Mouse (Mus musculus) MEL (cell line): Measurements from ENCODE around the gene Gpr142. TPM values are rescaled to one million over a fixed set of nuclear protein-coding genes. Genes with fewer than 3 reads are reported as not detected.

Source experiments
- DNase-seq: peaks from one replicate; pipeline ENCODE4 v3.0.0; 2011; ENCODE audit warnings: low read depth, low spot score
- H3K27ac ChIP-seq: 2 replicates; pipeline ENCODE4 v1.5.1; 2012; ENCODE audit warnings: low read depth, mild to moderate bottlenecking, control low read depth, low read length, moderate library complexity; ENCODE audit not compliant: control insufficient read depth
- H3K27me3 ChIP-seq, 2 experiments: fragments of 150-350 bp in 1 of 2; sonication (generic) in 1 of 2; 2 replicates each; pipeline ENCODE4 v1.6.1; 2012; ENCODE audit warnings: low read length in 2 of 2, mild to moderate bottlenecking in 2 of 2, improper control_type of control experiment in 1 of 2, moderate library complexity in 1 of 2; ENCODE audit not compliant: insufficient read depth in 2 of 2, control insufficient read depth in 1 of 2
- H3K36me3 ChIP-seq, 2 experiments: 2 replicates each; pipeline ENCODE4 v1.6.1; 2012 to 2014; ENCODE audit warnings: low read length in 2 of 2, improper control_type of control experiment in 1 of 2, inconsistent platforms in 1 of 2, mild to moderate bottlenecking in 1 of 2; ENCODE audit not compliant: insufficient read depth in 2 of 2, control insufficient read depth in 1 of 2
- H3K4me1 ChIP-seq, 2 experiments: fragments of 150-350 bp in 1 of 2; sonication (generic) in 1 of 2; 2 replicates each; pipeline ENCODE4 v1.6.1; 2012; ENCODE audit warnings: low read length in 2 of 2, improper control_type of control experiment in 1 of 2, mild to moderate bottlenecking in 1 of 2; ENCODE audit not compliant: insufficient read depth in 2 of 2, control insufficient read depth in 1 of 2
- H3K4me3 ChIP-seq, 2 experiments: fragments of 150-350 bp in 1 of 2; sonication (generic) in 1 of 2; 2 replicates each; pipeline ENCODE4 v1.5.1; 2012; ENCODE audit warnings: low read depth in 2 of 2, low read length in 2 of 2, mild to moderate bottlenecking in 2 of 2, moderate library complexity in 2 of 2, control low read depth in 1 of 2, improper control_type of control experiment in 1 of 2; ENCODE audit not compliant: control insufficient read depth in 1 of 2, insufficient read depth in 1 of 2
- H3K79me2 ChIP-seq: 2 replicates; pipeline ENCODE4 v1.6.1; 2012; ENCODE audit warnings: mild to moderate bottlenecking, low read length, moderate library complexity; ENCODE audit not compliant: control insufficient read depth, poor library complexity, insufficient read depth
- H3K9ac ChIP-seq: 2 replicates; pipeline ENCODE4 v1.6.1; 2012; ENCODE audit warnings: low read depth, mild to moderate bottlenecking, control low read depth, low read length, moderate library complexity; ENCODE audit not compliant: control insufficient read depth, poor library complexity, severe bottlenecking
- H3K9me3 ChIP-seq: fragments of 150-350 bp; sonication (generic); replicated peaks from 2 replicates; pipeline ENCODE4 v1.6.1; 2012; ENCODE audit warnings: mild to moderate bottlenecking, low read length, improper control_type of control experiment, moderate library complexity; ENCODE audit not compliant: insufficient read depth
- CHD1 ChIP-seq: IDR thresholded peaks from 2 replicates; pipeline ENCODE4 v1.6.1; 2012; ENCODE audit warnings: low read depth, mild to moderate bottlenecking, inconsistent platforms, low read length, improper control_type of control experiment
- CTCF ChIP-seq, 3 experiments: IDR thresholded peaks in 2 of 3; conservative IDR thresholded peaks in 1 of 3; 2 replicates each; pipeline ENCODE4 v1.5.1; 2011 to 2012; ENCODE audit warnings: low read length in 3 of 3, low read depth in 2 of 3, mild to moderate bottlenecking in 2 of 3, improper control_type of control experiment in 1 of 3, inconsistent platforms in 1 of 3, mixed read lengths in 1 of 3, moderate library complexity in 1 of 3; ENCODE audit not compliant: control insufficient read depth in 1 of 3, insufficient read depth in 1 of 3, poor library complexity in 1 of 3, severe bottlenecking in 1 of 3
- ELF1 ChIP-seq: IDR thresholded peaks from 2 replicates; pipeline ENCODE4 v1.6.1; 2014; ENCODE audit warnings: low read depth, mild to moderate bottlenecking, inconsistent platforms, low read length, improper control_type of control experiment, moderate library complexity
- EP300 ChIP-seq, 2 experiments: IDR thresholded peaks; 2 replicates each; pipeline ENCODE4 v1.6.1; 2011; ENCODE audit warnings: improper control_type of control experiment in 2 of 2, low read length in 2 of 2, low read depth in 1 of 2, mild to moderate bottlenecking in 1 of 2
- GATA1 ChIP-seq: IDR thresholded peaks from 2 replicates; pipeline ENCODE4 v1.6.1; 2011; ENCODE audit warnings: low read depth, low read length, improper control_type of control experiment
- HCFC1 ChIP-seq: IDR thresholded peaks from 2 replicates; pipeline ENCODE4 v1.6.1; 2012; ENCODE audit warnings: low read depth, mild to moderate bottlenecking, inconsistent platforms, low read length, improper control_type of control experiment, moderate library complexity
- JUND ChIP-seq: IDR thresholded peaks from 2 replicates; pipeline ENCODE4 v1.6.1; 2011; ENCODE audit warnings: low read depth, mild to moderate bottlenecking, improper control_type of control experiment, low read length
- MAX ChIP-seq: IDR thresholded peaks from 2 replicates; pipeline ENCODE4 v1.6.1; 2011; ENCODE audit warnings: low read length, improper control_type of control experiment
- MAZ ChIP-seq: IDR thresholded peaks from 2 replicates; pipeline ENCODE4 v1.6.1; 2012; ENCODE audit warnings: low read depth, mild to moderate bottlenecking, inconsistent platforms, low read length, improper control_type of control experiment
- MEF2A ChIP-seq: IDR thresholded peaks from 2 replicates; pipeline ENCODE4 v1.6.1; 2014; ENCODE audit warnings: low read depth, mild to moderate bottlenecking, inconsistent platforms, low read length, improper control_type of control experiment; ENCODE audit not compliant: poor library complexity, insufficient replicate concordance, severe bottlenecking; ENCODE audit errors: extremely low read depth
- NELFE ChIP-seq: IDR thresholded peaks from 2 replicates; pipeline ENCODE4 v1.6.1; 2011; ENCODE audit warnings: low read depth, low read length, improper control_type of control experiment
- POLR2A ChIP-seq, 2 experiments: IDR thresholded peaks; 2 replicates each; pipeline ENCODE4 v1.6.1; 2011 to 2012; ENCODE audit warnings: low read length in 2 of 2, mild to moderate bottlenecking in 2 of 2, control low read depth in 1 of 2, improper control_type of control experiment in 1 of 2, low read depth in 1 of 2, moderate library complexity in 1 of 2; ENCODE audit not compliant: control insufficient read depth in 1 of 2, insufficient read depth in 1 of 2, poor library complexity in 1 of 2
- POLR2AphosphoS5 ChIP-seq: IDR thresholded peaks from 2 replicates; pipeline ENCODE4 v1.6.1; 2012; ENCODE audit warnings: low read depth, borderline replicate concordance, mild to moderate bottlenecking, inconsistent platforms, low read length, moderate library complexity, mixed read lengths
- SIN3A ChIP-seq: IDR thresholded peaks from 2 replicates; pipeline ENCODE4 v1.6.1; 2012; ENCODE audit warnings: low read length, improper control_type of control experiment, inconsistent platforms
- TAL1 ChIP-seq: IDR thresholded peaks from 2 replicates; pipeline ENCODE4 v1.6.1; 2012; ENCODE audit warnings: mild to moderate bottlenecking, inconsistent platforms, low read length, moderate library complexity, mixed read lengths
- UBTF ChIP-seq: IDR thresholded peaks from 2 replicates; pipeline ENCODE4 v1.6.1; 2012; ENCODE audit warnings: low read depth, mild to moderate bottlenecking, inconsistent platforms, low read length, improper control_type of control experiment, moderate library complexity, borderline replicate concordance; ENCODE audit not compliant: insufficient read depth
- USF1 ChIP-seq: IDR thresholded peaks from 2 replicates; pipeline ENCODE4 v1.6.1; 2014; ENCODE audit warnings: low read depth, mild to moderate bottlenecking, inconsistent platforms, low read length, improper control_type of control experiment, moderate library complexity
- USF2 ChIP-seq, 2 experiments: IDR thresholded peaks; 2 replicates each; pipeline ENCODE4 v1.6.1; 2011 to 2012; ENCODE audit warnings: improper control_type of control experiment in 2 of 2, low read length in 2 of 2, borderline replicate concordance in 1 of 2, inconsistent platforms in 1 of 2, low read depth in 1 of 2, mild to moderate bottlenecking in 1 of 2; ENCODE audit not compliant: insufficient read depth in 1 of 2
- ZC3H11A ChIP-seq: IDR thresholded peaks from 2 replicates; pipeline ENCODE4 v1.6.1; 2012; ENCODE audit warnings: low read depth, mild to moderate bottlenecking, inconsistent platforms, low read length, improper control_type of control experiment
- ZKSCAN1 ChIP-seq: IDR thresholded peaks from 2 replicates; pipeline ENCODE4 v1.6.1; 2012; ENCODE audit warnings: low read depth, mild to moderate bottlenecking, inconsistent platforms, low read length, improper control_type of control experiment, moderate library complexity
- polyA plus RNA-seq, 2 experiments: library from polyadenylated mRNA; stranded (reverse) in 1 of 2; unstranded in 1 of 2; fragments of >175 nt in 1 of 2; fragments of >200 nt in 1 of 2; gene quantifications; 2 replicates each; pipeline versions ENCODE4 v1.2.1 to v1.2.4; 2012; ENCODE audit warnings: low replicate concordance in 2 of 2, low read depth in 1 of 2; ENCODE audit not compliant: insufficient read length in 2 of 2, insufficient read depth in 1 of 2, missing spikeins in 1 of 2
- total RNA-seq: library from RNA; depleted of rRNA; stranded (reverse); fragments of 300-350 nt; gene quantifications from 2 replicates; pipeline ENCODE4 v1.2.3, GENCODE M21; 2012

Gpr142 gene
- total and polyA plus RNA-seq, 3 experiments, result not detected

GRCm38 (mm10) chr11:114789061-114789714, 9.5 kb upstream of the Gpr142 start:
- no peaks in the 10 kb centered on the region for H3K4me1 ChIP-seq
- no peak for DNase-seq
- H3K27me3 ChIP-seq, result no peaks in the 10 kb centered on the region
- H3K79me2 ChIP-seq, result no peaks in the 10 kb centered on the region
- no peaks in the 10 kb centered on the region for H3K36me3 ChIP-seq
- no peaks in the 10 kb centered on the region for H3K9me3 ChIP-seq
- H3K4me3 ChIP-seq, result no peak overlapping the region
- TF ChIP-seq JUND (no peak), USF1 (no peak), CTCF (IDR thresholded peaks at IDR 0.05 in 2 of 3, conservative IDR thresholded peaks at IDR 0.05 in 1 of 3; ENCODE audit: control insufficient read depth in 1 of 3, insufficient read depth in 1 of 3, low read depth in 2 of 3, low read length in 3 of 3, poor library complexity in 1 of 3, severe bottlenecking in 1 of 3) (peak in 1 of 3 experiments; percentile 28; a peak in 1 of 6 replicates), MAX (no peak)
- no peak overlapping the region for H3K9ac ChIP-seq
- no peak overlapping the region for H3K27ac ChIP-seq

DNA sequence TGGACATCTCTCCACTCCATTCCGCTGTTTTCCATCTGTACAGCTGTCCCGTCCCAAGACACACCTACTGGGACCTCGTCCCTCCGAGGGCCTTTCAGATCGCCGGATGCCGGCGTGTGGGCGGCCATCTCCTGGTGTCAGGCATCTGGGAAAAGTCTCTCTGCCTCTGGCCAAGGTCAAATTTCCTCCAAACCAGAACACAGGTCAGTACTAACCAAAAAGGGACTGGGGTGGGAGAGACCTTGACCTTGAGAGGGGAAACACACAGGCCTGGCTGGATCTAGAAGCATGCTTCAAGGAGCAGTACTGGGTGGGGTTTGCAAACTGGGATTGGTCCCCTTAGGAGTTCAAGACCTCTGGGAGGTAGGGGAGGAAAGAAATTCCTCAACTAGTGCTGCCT, 9.0 kb upstream of the Gpr142 start:
- TF ChIP-seq MAZ (no peak), UBTF (no peak), ELF1 (no peak), MEF2A (no peak), JUND (no peak), CHD1 (no peak), NELFE (no peak), POLR2A (IDR thresholded peaks at IDR 0.05; ENCODE audit: control insufficient read depth in 1 of 2, insufficient read depth in 1 of 2, low read depth in 1 of 2, low read length in 2 of 2, poor library complexity in 1 of 2) (no peak), GATA1 (no peak), USF2 (IDR thresholded peaks at IDR 0.05; ENCODE audit: borderline replicate concordance in 1 of 2, insufficient read depth in 1 of 2, low read depth in 1 of 2, low read length in 2 of 2) (no peak), EP300 (IDR thresholded peaks at IDR 0.05; ENCODE audit: low read depth in 1 of 2, low read length in 2 of 2) (no peak), POLR2AphosphoS5 (no peak), ZC3H11A (no peak), HCFC1 (no peak), ZKSCAN1 (no peak), SIN3A (no peak), TAL1 (no peak), USF1 (no peak)
- H3K9me3 ChIP-seq, result no peaks in the 10 kb centered on the region
- H3K79me2 ChIP-seq, result no peaks in the 10 kb centered on the region
- H3K9ac ChIP-seq, result no peak overlapping the region
- no peaks in the 10 kb centered on the region for H3K36me3 ChIP-seq
- no peak overlapping the region for H3K27ac ChIP-seq
- H3K27me3 ChIP-seq, result no peaks in the 10 kb centered on the region
- no peak for DNase-seq
- H3K4me1 ChIP-seq, result no peaks in the 10 kb centered on the region
- H3K4me3 ChIP-seq, result no peak overlapping the region
